Mouse (Mus musculus): ENCODE data around the gene Bcdin3d. TPM values are rescaled to one million over a fixed set of nuclear protein-coding genes. Genes with fewer than 3 reads are reported as not detected.

The Bcdin3d gene
- polyA plus RNA-seq (2021; fragmentation: Nextera tagmentation): 6.0 and 8.9 TPM in 2 replicates
- long read RNA-seq, experiment 1, full-length matches to known transcripts: 17 of 17 reads
- long read RNA-seq, experiment 1, partial matches to known transcripts: 0 of 17 reads
- long read RNA-seq, experiment 1, other reads (novel, unspliced or antisense): 0 of 17 reads
- long read RNA-seq, experiment 2, full-length matches to known transcripts: 10 of 10 reads
- long read RNA-seq, experiment 2, partial matches to known transcripts: 0 of 10 reads
- long read RNA-seq, experiment 2, other reads (novel, unspliced or antisense): 0 of 10 reads

DNA sequence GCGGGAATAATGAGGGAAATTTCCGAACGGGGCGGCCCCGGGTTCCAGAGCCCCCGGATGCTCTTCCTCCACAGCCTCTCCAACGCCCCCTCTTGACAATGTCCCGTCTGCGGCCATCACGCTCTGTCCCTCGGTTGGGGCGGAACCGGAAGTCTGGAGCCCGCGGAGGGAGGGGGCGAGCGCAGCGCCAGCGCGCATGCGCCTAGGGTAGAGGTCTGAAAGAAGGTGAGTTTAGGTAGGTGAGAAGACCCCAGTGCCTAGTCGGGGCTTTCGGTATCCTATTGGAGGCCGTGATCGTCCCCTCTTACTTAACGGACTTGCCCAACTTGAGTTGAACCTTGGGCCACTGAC, at the start of gene Bcdin3d:
Gene Bcdin3d, minus strand, starts transcription at position 155 of the 351 bp plus-strand sequence.

DNA sequence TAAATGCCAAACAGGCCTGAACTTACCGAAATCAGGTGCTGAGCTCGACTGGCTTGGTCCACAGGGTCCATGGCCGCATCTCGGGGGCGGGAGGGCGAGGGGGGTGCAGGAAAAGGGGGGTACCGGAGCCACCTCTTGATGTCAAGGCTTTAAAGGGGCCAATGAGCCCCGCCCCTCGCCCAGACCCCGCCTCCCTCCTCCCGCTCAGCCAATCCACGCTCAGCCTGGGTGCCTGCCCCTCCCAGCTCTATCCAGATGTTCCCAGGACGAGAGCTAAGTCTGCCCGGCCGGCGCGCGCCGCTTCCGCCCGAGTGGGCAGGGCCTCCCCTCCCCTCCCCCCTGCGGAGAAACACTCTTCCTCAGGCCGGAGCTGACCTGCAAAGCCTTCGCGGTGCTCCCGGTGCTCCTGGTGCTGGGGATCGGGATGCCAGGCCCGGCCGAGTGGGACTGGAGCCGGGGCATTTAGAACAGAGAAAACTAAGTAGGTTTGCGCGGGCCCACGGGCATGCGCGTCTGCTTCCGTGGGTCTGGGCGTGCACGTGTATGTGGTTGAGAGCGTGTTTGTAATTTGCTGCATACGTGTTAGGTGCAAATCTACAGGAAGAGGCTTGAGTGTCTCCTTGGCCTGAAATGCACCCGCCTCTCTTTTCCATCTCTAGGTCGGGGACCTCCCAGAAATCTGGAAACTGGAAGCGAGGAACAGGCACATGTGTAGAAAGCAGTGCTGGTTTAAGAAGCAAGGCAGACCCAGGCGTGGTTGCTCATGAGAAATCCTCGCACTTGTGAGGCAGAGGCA, 16.7 kb downstream of the Bcdin3d start, which contains the start of gene Nckap5l:
Gene Nckap5l, minus strand, starts transcription at position 143 of the 796 bp plus-strand sequence.

Other genes starting within 250 kb of the Bcdin3d start
- 14.3 and 20.8 TPM in 2 replicates for gene Kcnh3, start 249.9 kb downstream of the Bcdin3d start, polyA plus RNA-seq (2021; fragmentation: Nextera tagmentation)
- 105 and 138 TPM in 2 replicates for gene Mcrs1, start 222.8 kb downstream of the Bcdin3d start, polyA plus RNA-seq (2021; fragmentation: Nextera tagmentation)
- 24.3 and 37.1 TPM in 2 replicates for gene Prpf40b, start 179.6 kb downstream of the Bcdin3d start, polyA plus RNA-seq (2021; fragmentation: Nextera tagmentation)
- 0.20 and 0.36 TPM in 2 replicates for gene Fam186b, start 178.8 kb downstream of the Bcdin3d start, polyA plus RNA-seq (2021; fragmentation: Nextera tagmentation)
- gene Fmnl3, start 104.2 kb downstream of the Bcdin3d start, polyA plus RNA-seq (2021; fragmentation: Nextera tagmentation): 0.59 and 2.3 TPM in 2 replicates
- 159 and 166 TPM in 2 replicates for gene Tmbim6, start 81.8 kb downstream of the Bcdin3d start, polyA plus RNA-seq (2021; fragmentation: Nextera tagmentation)
- gene Nckap5l, start 17.0 kb downstream of the Bcdin3d start, polyA plus RNA-seq (2021; fragmentation: Nextera tagmentation): 1.0 and 3.0 TPM in 2 replicates
- 202 and 292 TPM in 2 replicates for gene Faim2, start 53.4 kb upstream of the Bcdin3d start, polyA plus RNA-seq (2021; fragmentation: Nextera tagmentation)
- gene Aqp2, start 104.3 kb upstream of the Bcdin3d start, polyA plus RNA-seq (2021; fragmentation: Nextera tagmentation): 0.10 and 0.23 TPM in 2 replicates
- gene Aqp5, start 116.1 kb upstream of the Bcdin3d start, polyA plus RNA-seq (2021; fragmentation: Nextera tagmentation): 0.34 and 0.84 TPM in 2 replicates
- 0.44 TPM in 1 of 2 replicates, not detected in the other for gene Aqp6, start 126.7 kb upstream of the Bcdin3d start, polyA plus RNA-seq (2021; fragmentation: Nextera tagmentation)
- gene Racgap1, start 176.9 kb upstream of the Bcdin3d start, polyA plus RNA-seq (2021; fragmentation: Nextera tagmentation): 5.6 and 6.7 TPM in 2 replicates
- gene Asic1, start 195.6 kb upstream of the Bcdin3d start, polyA plus RNA-seq (2021; fragmentation: Nextera tagmentation): 4.1 and 19.7 TPM in 2 replicates
- 32.2 and 51.0 TPM in 2 replicates for gene Smarcd1, start 227.4 kb upstream of the Bcdin3d start, polyA plus RNA-seq (2021; fragmentation: Nextera tagmentation)
- gene Gm17349, start 230.8 kb upstream of the Bcdin3d start, polyA plus RNA-seq (2021; fragmentation: Nextera tagmentation): not detected in 2 replicates
- gene Gpd1, start 242.8 kb upstream of the Bcdin3d start, polyA plus RNA-seq (2021; fragmentation: Nextera tagmentation): 20.0 and 22.8 TPM in 2 replicates

Measured in left cerebral cortex, adult 6 months (tissue).